Mouse (Mus musculus) embryonic fibroblast, embryonic 13.5 days (primary cell): Measurements from ENCODE around the gene Esp4.

Source experiments
- CTCF ChIP-seq: IDR thresholded peaks from 2 replicates; pipeline ENCODE4 v1.5.1; 2011; ENCODE audit warnings: mild to moderate bottlenecking, control low read depth, low read length, moderate library complexity, borderline replicate concordance; ENCODE audit not compliant: insufficient read depth
- POLR2A ChIP-seq: IDR thresholded peaks from 2 replicates; pipeline ENCODE4 v1.6.1; 2011; ENCODE audit warnings: low read depth, mild to moderate bottlenecking, control low read depth, low read length, moderate library complexity

- TF ChIP-seq POLR2A: no peak
- TF ChIP-seq CTCF: no peak
These were observed 44.9 kb upstream of the Esp4 start for GRCm38 (mm10) chr17:40553470-40553869.
